Mouse (Mus musculus) liver, embryonic 14.5 days (tissue): ENCODE data around the gene Commd2. TPM values are rescaled to one million over a fixed set of nuclear protein-coding genes. Genes with fewer than 3 reads are reported as not detected.
A peak's percentile ranks its signal among the peaks of the same experiment; 100 is the strongest.

Experiments
- ATAC-seq: fragments of 200-750 bp; cut with Nextera tagmentation; 2 replicates; pipeline ENCODE4 v1.8.0; 2017; ENCODE audit warnings: moderate number of reproducible peaks, mild to moderate bottlenecking, moderate library complexity; ENCODE audit not compliant: insufficient read depth
- DNase-seq, 3 experiments: peaks; one replicate each; pipeline ENCODE4 v3.0.0-alpha.2; 2012 to 2013; ENCODE audit warnings: low read depth in 3 of 3, low spot score in 3 of 3
- H3K27ac ChIP-seq: fragments of 300-500 bp; sonication (generic); 2 replicates; pipeline ENCODE4 v1.5.1; 2014; ENCODE audit warnings: moderate library complexity, mild to moderate bottlenecking, control low read depth, inconsistent platforms
- H3K27me3 ChIP-seq: fragments of 300-500 bp; sonication (generic); 2 replicates; pipeline ENCODE4 v1.6.1; 2014; ENCODE audit warnings: mild to moderate bottlenecking, low read length, moderate library complexity; ENCODE audit not compliant: control insufficient read depth, insufficient read depth
- H3K36me3 ChIP-seq: fragments of 300-500 bp; sonication (generic); replicated peaks from 2 replicates; pipeline ENCODE4 v1.6.1; 2014; ENCODE audit warnings: low read depth; ENCODE audit not compliant: control insufficient read depth, insufficient read depth
- H3K4me1 ChIP-seq, 2 experiments: fragments of 200-500 bp in 1 of 2; fragments of 300-500 bp in 1 of 2; sonication (generic) in 1 of 2; replicated peaks; 2 replicates each; pipeline ENCODE4 v1.6.1; 2012 to 2014; ENCODE audit warnings: antibody characterized with exemption in 1 of 2, inconsistent platforms in 1 of 2, low read length in 1 of 2; ENCODE audit not compliant: control insufficient read depth in 2 of 2, insufficient read depth in 2 of 2
- H3K4me2 ChIP-seq: fragments of 300-500 bp; sonication (generic); 2 replicates; pipeline ENCODE4 v1.6.1; 2014; ENCODE audit warnings: low read depth, mild to moderate bottlenecking, control low read depth, moderate library complexity
- H3K4me3 ChIP-seq, 2 experiments: fragments of 200-500 bp in 1 of 2; fragments of 300-500 bp in 1 of 2; sonication (generic) in 1 of 2; 2 replicates each; pipeline ENCODE4 v1.5.1; 2012 to 2014; ENCODE audit warnings: low read depth in 2 of 2, low read length in 2 of 2, mild to moderate bottlenecking in 2 of 2, control low read depth in 1 of 2, inconsistent platforms in 1 of 2, moderate library complexity in 1 of 2; ENCODE audit not compliant: insufficient read depth in 1 of 2
- H3K9ac ChIP-seq: fragments of 300-500 bp; sonication (generic); replicated peaks from 2 replicates; pipeline ENCODE4 v1.6.1; 2014; ENCODE audit warnings: mild to moderate bottlenecking, control low read depth, moderate library complexity
- H3K9me3 ChIP-seq: fragments of 300-500 bp; sonication (generic); 2 replicates; pipeline ENCODE4 v1.6.1; 2016; ENCODE audit warnings: low read length, mixed read lengths; ENCODE audit not compliant: control insufficient read depth
- CTCF ChIP-seq: IDR thresholded peaks from 2 replicates; pipeline ENCODE4 v1.5.1; 2016; ENCODE audit warnings: antibody characterized with exemption, low read depth, control low read depth
- EP300 ChIP-seq: IDR thresholded peaks from 2 replicates; pipeline ENCODE4 v1.6.1; 2016; ENCODE audit warnings: antibody characterized with exemption, low read depth
- WGBS: fragments of 180-500 bp; shearing (Covaris S2); extraction: QIAGEN DNeasy Blood & Tissue Kit; methylation state at CpG from one replicate; pipeline ENCODE4 v1.1.7; 2014; ENCODE audit not compliant: insufficient replicate concordance; 5-methylcytosine and 5-hydroxymethylcytosine counted together
- polyA plus RNA-seq, 2 experiments: library from polyadenylated mRNA; depleted of rRNA in 1 of 2; stranded (reverse) in 1 of 2; unstranded in 1 of 2; fragments of >200 nt; fragmentation: Nextera tagmentation in 1 of 2; extraction: Ambion mirVana in 1 of 2; gene quantifications; 2 replicates each; pipeline versions ENCODE4 v1.2.1 to v1.2.3; 2012 to 2014

The Commd2 gene
- polyA plus RNA-seq, 2 experiments = 19.5 to 43.6 TPM

- DNase-seq (peak; percentile 24 to 39 (median 24)), ATAC-seq (no peak)
- Histone ChIP-seq H3K4me1 (no peaks in the 10 kb centered on the region), H3K4me3 (no peak overlapping the region), H3K9ac (no peak overlapping the region), H3K27ac (no peak overlapping the region), H3K36me3 (no peaks in the 10 kb centered on the region), H3K9me3 (no peaks in the 10 kb centered on the region), H3K27me3 (no peaks in the 10 kb centered on the region), H3K4me2 (no peak overlapping the region)
- WGBS = 36% methylated on average over 21 of the region's 21 CpGs
- TF ChIP-seq EP300 = no peak
- peak; percentile 75 for TF ChIP-seq CTCF
These were observed 26.1 kb downstream of the Commd2 start for GRCm38 (mm10) chr3:57625275-57625997.

GRCm38 (mm10) chr3:57619718-57620117, 31.8 kb downstream of the Commd2 start:
- Histone ChIP-seq H3K4me1 (no peaks in the 10 kb centered on the region), H3K4me2 (no peak overlapping the region), H3K9me3 (no peaks in the 10 kb centered on the region), H3K9ac (no peak overlapping the region), H3K27me3 (no peaks in the 10 kb centered on the region), H3K36me3 (no peaks in the 10 kb centered on the region), H3K27ac (no peak overlapping the region), H3K4me3 (no peak overlapping the region)
- no peak for ATAC-seq
- DNase-seq = no peak
- WGBS = 54% methylated on average over 4 of the region's 4 CpGs
- TF ChIP-seq CTCF (0 out of 2 replicates have a peak, but pooled peaks have one; percentile 23), EP300 (no peak)

DNA sequence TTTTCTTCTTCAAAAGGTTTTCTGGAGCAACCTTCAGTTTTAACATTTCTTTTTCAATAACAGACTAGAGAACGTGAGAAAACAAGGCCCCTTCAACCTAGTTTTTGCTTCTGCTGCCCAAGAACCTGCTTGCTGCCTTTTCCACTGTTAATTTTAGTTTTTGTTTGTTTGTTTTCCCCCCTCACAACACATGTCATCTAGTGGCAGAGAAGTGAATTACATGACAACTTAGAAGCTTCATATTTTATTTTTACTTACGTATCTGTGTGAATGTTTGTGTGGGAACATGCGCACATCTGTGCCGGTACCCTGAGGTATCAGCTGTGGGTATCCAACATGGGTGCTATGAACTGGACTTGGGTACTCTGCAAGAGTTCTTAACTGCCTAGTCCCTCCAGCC, 35.9 kb downstream of the Commd2 start:
- no peak overlapping the region for H3K27ac ChIP-seq
- no peak overlapping the region for H3K4me2 ChIP-seq
- DNase-seq (no peak), ATAC-seq (no peak)
- no peak overlapping the region for H3K9ac ChIP-seq
- H3K4me1 ChIP-seq = no peaks in the 10 kb centered on the region
- no peaks in the 10 kb centered on the region for H3K36me3 ChIP-seq
- no peaks in the 10 kb centered on the region for H3K27me3 ChIP-seq
- 74% methylated on average over 4 of the region's 4 CpGs for WGBS
- no peaks in the 10 kb centered on the region for H3K9me3 ChIP-seq
- TF ChIP-seq EP300 = no peak
- TF ChIP-seq CTCF = no peak
- no peak overlapping the region for H3K4me3 ChIP-seq

DNA sequence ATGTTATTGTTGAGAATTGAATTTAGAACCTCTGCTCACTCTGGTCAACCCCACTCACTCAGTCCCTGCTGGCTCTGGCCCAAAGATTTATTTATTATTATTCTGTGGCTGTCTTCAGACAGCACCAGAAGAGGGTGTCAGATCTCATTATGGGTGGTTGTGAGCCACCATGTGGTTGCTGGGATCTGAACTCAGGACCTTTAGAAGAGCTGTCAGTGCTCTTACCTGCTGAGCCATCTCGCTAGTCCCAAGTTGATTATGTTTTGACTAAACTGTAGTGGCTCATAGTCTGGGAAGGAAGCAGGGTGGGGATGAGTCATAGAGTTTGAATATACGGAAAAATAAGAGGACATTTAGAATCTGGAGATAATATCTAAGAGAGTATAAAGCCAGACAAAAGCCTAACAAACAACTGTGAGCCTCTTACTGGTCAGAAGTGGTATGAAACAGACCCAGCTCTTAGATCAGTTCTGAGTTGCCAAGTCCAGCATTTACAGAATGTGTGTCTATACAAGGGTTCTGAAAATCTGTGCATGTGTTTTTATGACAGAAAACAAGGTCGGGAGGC, 39.0 kb downstream of the Commd2 start:
- Histone ChIP-seq H3K9me3 (no peaks in the 10 kb centered on the region), H3K36me3 (no peaks in the 10 kb centered on the region), H3K4me3 (no peak overlapping the region), H3K27ac (no peak overlapping the region), H3K4me1 (no peaks in the 10 kb centered on the region), H3K9ac (no peak overlapping the region), H3K4me2 (no peak overlapping the region), H3K27me3 (no peaks in the 10 kb centered on the region)
- TF ChIP-seq CTCF = no peak
- TF ChIP-seq EP300 = no peak
- 42% methylated on average over 3 of the region's 3 CpGs for WGBS
- no peak for ATAC-seq
- no peak for DNase-seq

DNA sequence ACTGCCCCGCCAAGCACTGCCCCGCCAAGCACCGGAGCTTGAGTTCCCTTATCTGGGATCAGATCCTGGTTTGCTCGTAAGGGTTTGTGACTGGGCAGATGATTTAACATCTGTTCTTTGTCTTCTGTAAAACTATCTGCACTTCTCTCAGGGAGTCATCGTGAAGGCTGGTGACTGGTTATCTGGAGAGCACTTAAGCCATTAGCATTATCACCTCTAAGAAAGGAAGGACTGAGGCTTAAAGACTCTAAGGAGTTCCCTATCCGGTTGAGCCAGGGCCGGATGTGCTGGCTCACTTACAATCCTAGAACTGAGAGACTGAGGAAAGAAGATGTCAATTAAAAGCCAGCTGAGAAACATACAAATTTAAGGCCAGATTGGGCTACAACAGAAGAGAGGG, 39.7 kb downstream of the Commd2 start:
- DNase-seq (no peak), ATAC-seq (no peak)
- H3K36me3 ChIP-seq = no peaks in the 10 kb centered on the region
- no peak for TF ChIP-seq EP300
- no peak for TF ChIP-seq CTCF
- H3K27ac ChIP-seq = no peak overlapping the region
- no peaks in the 10 kb centered on the region for H3K27me3 ChIP-seq
- H3K4me3 ChIP-seq = no peak overlapping the region
- no peak overlapping the region for H3K4me2 ChIP-seq
- no peak overlapping the region for H3K9ac ChIP-seq
- 24% methylated on average over 7 of the region's 7 CpGs for WGBS
- H3K4me1 ChIP-seq = no peaks in the 10 kb centered on the region
- no peaks in the 10 kb centered on the region for H3K9me3 ChIP-seq
